Mouse (Mus musculus): Measurements from ENCODE around the gene Vmn2r92.

GRCm38 (mm10) chr17:18231996-18232395 is 80.3 kb downstream of the Vmn2r92 start:
- no peak for TF ChIP-seq CHD2 (IDR thresholded peaks at IDR 0.05; ENCODE audit: low read length)
- TF ChIP-seq POLR2A (IDR thresholded peaks at IDR 0.05; ENCODE audit: control insufficient read depth in 1 of 2, insufficient read depth in 1 of 2, low read depth in 1 of 2, low read length in 2 of 2, poor library complexity in 1 of 2), result no peak
- no peak for TF ChIP-seq CTCF (IDR thresholded peaks at IDR 0.05 in 2 of 3, conservative IDR thresholded peaks at IDR 0.05 in 1 of 3; ENCODE audit: control insufficient read depth in 1 of 3, insufficient read depth in 1 of 3, low read depth in 2 of 3, low read length in 3 of 3, poor library complexity in 1 of 3, severe bottlenecking in 1 of 3)
- TF ChIP-seq EP300 (IDR thresholded peaks at IDR 0.05; ENCODE audit: low read depth in 1 of 2, low read length in 2 of 2), result no peak
- TF ChIP-seq ZMIZ1 (IDR thresholded peaks at IDR 0.05; ENCODE audit: low read depth, low read length), result no peak
- no peak for TF ChIP-seq POLR2AphosphoS2 (IDR thresholded peaks at IDR 0.05; ENCODE audit: low read length)
- no peak for TF ChIP-seq MAZ (IDR thresholded peaks at IDR 0.05; ENCODE audit: low read depth, low read length)
- TF ChIP-seq GABPA (IDR thresholded peaks at IDR 0.05; ENCODE audit: low read depth, low read length), result no peak
